Mouse (Mus musculus) forebrain, embryonic 11.5 days (tissue): Measurements from ENCODE around the gene Ovol3. TPM values are rescaled to one million over a fixed set of nuclear protein-coding genes. Genes with fewer than 3 reads are reported as not detected.
"Not testable (repeated sequence)": the region's sequence is repeated elsewhere in the genome, so short reads cannot be mapped to it uniquely, and the experiment has no call there.

Source experiments
- ATAC-seq: fragments of 200-750 bp; cut with Nextera tagmentation; replicated peaks from 2 replicates; pipeline ENCODE4 v1.8.0; 2017; ENCODE audit warnings: moderate TSS enrichment; ENCODE audit not compliant: low FRiP score
- DNase-seq: peaks from one replicate; pipeline ENCODE4 v3.0.0-alpha.2; 2017; ENCODE audit warnings: low spot score
- H3K27ac ChIP-seq: fragments of 300-500 bp; sonication (generic); 2 replicates; pipeline ENCODE4 v1.5.1; 2014; ENCODE audit warnings: low read depth, low read length
- H3K27me3 ChIP-seq: fragments of 300-500 bp; sonication (generic); 2 replicates; pipeline ENCODE4 v1.6.1; 2014; ENCODE audit warnings: mild to moderate bottlenecking, low read length, mixed read lengths; ENCODE audit not compliant: control insufficient read depth, insufficient read depth
- H3K36me3 ChIP-seq: fragments of 300-500 bp; sonication (generic); 2 replicates; pipeline ENCODE4 v1.6.1; 2014; ENCODE audit warnings: mild to moderate bottlenecking, low read length, moderate library complexity, mixed read lengths; ENCODE audit not compliant: control insufficient read depth, insufficient read depth
- H3K4me1 ChIP-seq: fragments of 300-500 bp; sonication (generic); replicated peaks from 2 replicates; pipeline ENCODE4 v1.6.1; 2014; ENCODE audit warnings: low read length, mixed read lengths; ENCODE audit not compliant: control insufficient read depth, insufficient read depth
- H3K4me2 ChIP-seq: fragments of 300-500 bp; sonication (generic); 2 replicates; pipeline ENCODE4 v1.6.1; 2014; ENCODE audit warnings: low read depth, mild to moderate bottlenecking, low read length, moderate library complexity, mixed read lengths; ENCODE audit not compliant: severe bottlenecking
- H3K4me3 ChIP-seq: fragments of 300-500 bp; sonication (generic); 2 replicates; pipeline ENCODE4 v1.5.1; 2014; ENCODE audit warnings: low read depth, low read length
- H3K9ac ChIP-seq: fragments of 300-500 bp; sonication (generic); 2 replicates; pipeline ENCODE4 v1.6.1; 2014; ENCODE audit warnings: low read length
- H3K9me3 ChIP-seq: fragments of 300-500 bp; sonication (generic); 2 replicates; pipeline ENCODE4 v1.6.1; 2016; ENCODE audit warnings: low read length, mixed read lengths; ENCODE audit not compliant: control insufficient read depth
- WGBS: fragments of 180-500 bp; shearing (Covaris S2); extraction: QIAGEN DNeasy Blood & Tissue Kit; methylation state at CpG from one replicate; pipeline ENCODE4 v1.1.7; 2014; 5-methylcytosine and 5-hydroxymethylcytosine counted together
- polyA plus RNA-seq: library from polyadenylated mRNA; unstranded; fragments of >200 nt; fragmentation: Nextera tagmentation; extraction: Ambion mirVana; gene quantifications from 2 replicates; pipeline ENCODE4 v1.2.1, GENCODE M21; 2014

Gene Ovol3
- polyA plus RNA-seq, 1 experiment from 2014 or later: not detected

- no peaks in the 10 kb centered on the region for H3K27me3 ChIP-seq
- WGBS: 89% methylated on average over 4 of the region's 4 CpGs
- ATAC-seq: no peak
- H3K9me3 ChIP-seq: no peaks in the 10 kb centered on the region
- no peak for DNase-seq
- H3K4me3 ChIP-seq: no peak overlapping the region
- H3K9ac ChIP-seq: no peak overlapping the region
- H3K4me1 ChIP-seq: no peaks in the 10 kb centered on the region
- no peak overlapping the region for H3K4me2 ChIP-seq
- no peak overlapping the region for H3K27ac ChIP-seq
- no peaks in the 10 kb centered on the region; the same call in 1 of the 2 replicates for H3K36me3 ChIP-seq
These were observed 34.1 kb upstream of the Ovol3 start for GRCm38 (mm10) chr7:30269641-30270040.

- H3K4me2 ChIP-seq: no peak overlapping the region
- H3K9ac ChIP-seq: no peak overlapping the region
- H3K4me1 ChIP-seq: no peaks in the 10 kb centered on the region
- H3K27me3 ChIP-seq: no peaks in the 10 kb centered on the region
- ATAC-seq (no peak), DNase-seq (no peak)
- no peak overlapping the region for H3K27ac ChIP-seq
- H3K9me3 ChIP-seq: no peaks in the 10 kb centered on the region
- WGBS: 86% methylated on average over 3 of the region's 3 CpGs
- H3K36me3 ChIP-seq: peaks cover 5% of the 10 kb centered on the region; the same call in 1 of the 2 replicates
- no peak overlapping the region for H3K4me3 ChIP-seq
These were observed 31.3 kb upstream of the Ovol3 start for GRCm38 (mm10) chr7:30266780-30267179.

GRCm38 (mm10) chr7:30265935-30266334, 30.4 kb upstream of the Ovol3 start:
- WGBS: 93% methylated on average over 7 of the region's 7 CpGs

GRCm38 (mm10) chr7:30265531-30265930, 30.0 kb upstream of the Ovol3 start:
- Histone ChIP-seq H3K4me2 (no peak overlapping the region), H3K27me3 (no peaks in the 10 kb centered on the region), H3K36me3 (peaks cover 5% of the 10 kb centered on the region; the same call in 1 of the 2 replicates), H3K9ac (no peak overlapping the region), H3K4me1 (no peaks in the 10 kb centered on the region), H3K4me3 (no peak overlapping the region), H3K27ac (no peak overlapping the region), H3K9me3 (no peaks in the 10 kb centered on the region)
- ATAC-seq (no peak), DNase-seq (no peak)
- 95% methylated on average over 5 of the region's 5 CpGs for WGBS

More at GRCm38 (mm10) chr7:30265935-30266334, 30.4 kb upstream of the Ovol3 start:
- Histone ChIP-seq H3K4me1 (no peaks in the 10 kb centered on the region), H3K27ac (no peak overlapping the region), H3K27me3 (no peaks in the 10 kb centered on the region), H3K4me3 (no peak overlapping the region), H3K36me3 (peaks cover 5% of the 10 kb centered on the region; the same call in 1 of the 2 replicates), H3K9me3 (no peaks in the 10 kb centered on the region), H3K4me2 (no peak overlapping the region), H3K9ac (no peak overlapping the region)
- ATAC-seq (no peak), DNase-seq (no peak)

GRCm38 (mm10) chr7:30265041-30265440, 29.5 kb upstream of the Ovol3 start:
- ATAC-seq (no peak), DNase-seq (no peak)
- Histone ChIP-seq H3K36me3 (peaks cover 5% of the 10 kb centered on the region; the same call in 1 of the 2 replicates), H3K9me3 (no peaks in the 10 kb centered on the region), H3K4me3 (no peak overlapping the region), H3K9ac (no peak overlapping the region), H3K4me2 (no peak overlapping the region), H3K27ac (no peak overlapping the region), H3K27me3 (no peaks in the 10 kb centered on the region), H3K4me1 (no peaks in the 10 kb centered on the region)
- WGBS: 80% methylated on average over 2 of the region's 2 CpGs

- 90% methylated on average over 12 of the region's 12 CpGs for WGBS
- ATAC-seq: no peak
- H3K9me3 ChIP-seq: no peaks in the 10 kb centered on the region
- no peaks in the 10 kb centered on the region; the same call in 1 of the 2 replicates for H3K36me3 ChIP-seq
- no peak for DNase-seq
- H3K9ac ChIP-seq: no peak overlapping the region
- no peak overlapping the region for H3K4me3 ChIP-seq
- no peaks in the 10 kb centered on the region for H3K27me3 ChIP-seq
- no peak overlapping the region for H3K27ac ChIP-seq
- no peaks in the 10 kb centered on the region for H3K4me1 ChIP-seq
- H3K4me2 ChIP-seq: no peak overlapping the region
These were observed 16.7 kb upstream of the Ovol3 start for GRCm38 (mm10) chr7:30251956-30252954.

GRCm38 (mm10) chr7:30237374-30237773, 1.8 kb upstream of the Ovol3 start:
- not testable (repeated sequence) for H3K9me3 ChIP-seq, H3K36me3 ChIP-seq, H3K9ac ChIP-seq, H3K27me3 ChIP-seq, H3K4me1 ChIP-seq, DNase-seq, H3K4me2 ChIP-seq, H3K4me3 ChIP-seq, ATAC-seq, H3K27ac ChIP-seq
- WGBS: 87% methylated on average over 3 of the region's 3 CpGs

GRCm38 (mm10) chr7:30235091-30235490, 434 bp downstream of the Ovol3 start:
- H3K27ac ChIP-seq: no peak overlapping the region
- WGBS: 92% methylated on average over 8 of the region's 8 CpGs
- H3K4me1 ChIP-seq: peaks cover 5% of the 10 kb centered on the region
- no peak overlapping the region for H3K4me2 ChIP-seq
- DNase-seq (no peak), ATAC-seq (no peak)
- H3K36me3 ChIP-seq: no peaks in the 10 kb centered on the region; the same call in 1 of the 2 replicates
- no peak overlapping the region for H3K9ac ChIP-seq
- no peaks in the 10 kb centered on the region for H3K27me3 ChIP-seq
- H3K9me3 ChIP-seq: no peaks in the 10 kb centered on the region
- no peak overlapping the region for H3K4me3 ChIP-seq
